Mouse (Mus musculus) lung, postnatal 36 days (tissue): Measurements from ENCODE around the gene 4930578G10Rik.
"Not testable (repeated sequence)": the region's sequence is repeated elsewhere in the genome, so short reads cannot be mapped to it uniquely, and the experiment has no call there.

Source experiments
- DNase-seq: peaks from one replicate; pipeline ENCODE4 v3.0.0; 2022; ENCODE audit warnings: mixed read lengths

4930578G10Rik gene

DNA sequence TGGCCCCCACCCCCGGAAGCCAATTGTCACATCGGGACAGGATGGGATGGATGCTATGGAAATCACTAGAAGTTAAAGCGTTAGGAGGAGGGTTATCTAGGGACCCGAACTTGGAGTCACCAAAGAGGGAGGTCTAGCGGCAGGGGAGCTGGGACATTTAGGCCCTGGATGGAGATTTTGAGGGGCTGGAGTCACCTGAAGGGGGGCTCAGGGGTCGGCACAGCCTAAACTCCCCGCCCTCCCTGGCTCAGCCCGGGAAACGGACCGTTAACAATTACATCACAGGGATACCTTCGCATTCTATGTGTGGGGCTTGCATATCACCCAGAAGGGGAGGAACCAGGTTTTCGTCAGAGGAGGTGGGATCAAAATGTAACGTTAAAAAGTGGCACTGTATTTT is at the start of gene 4930578G10Rik:
Gene 4930578G10Rik (plus strand): TSS at position 301 of the 400 bp plus-strand sequence.
- not testable (repeated sequence) for DNase-seq

DNA sequence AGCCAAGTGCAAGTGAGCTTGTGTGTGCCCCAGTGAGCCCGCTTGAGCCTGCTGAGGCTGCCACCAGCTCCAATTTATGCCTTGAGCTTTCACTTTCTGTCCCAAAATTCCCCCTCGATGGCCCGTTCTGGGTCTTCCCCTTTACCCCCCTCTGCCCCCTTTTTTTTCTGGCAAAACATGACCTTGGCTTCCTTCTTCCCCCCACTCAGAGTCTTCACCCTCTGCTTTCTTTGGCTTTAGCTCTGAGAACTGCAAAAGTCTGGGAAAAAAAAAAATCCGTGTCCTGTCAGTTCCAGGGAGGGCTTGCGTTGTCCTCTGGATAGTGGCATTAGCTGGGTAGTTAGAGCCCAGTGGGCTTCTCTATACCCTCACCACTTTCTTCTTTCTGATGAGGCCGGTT is 21.1 kb downstream of the 4930578G10Rik start, which contains the start of gene Ccl19:
Gene Ccl19 (minus strand): TSS at position 101 of the 400 bp plus-strand sequence.
- not testable (repeated sequence) for DNase-seq

DNA sequence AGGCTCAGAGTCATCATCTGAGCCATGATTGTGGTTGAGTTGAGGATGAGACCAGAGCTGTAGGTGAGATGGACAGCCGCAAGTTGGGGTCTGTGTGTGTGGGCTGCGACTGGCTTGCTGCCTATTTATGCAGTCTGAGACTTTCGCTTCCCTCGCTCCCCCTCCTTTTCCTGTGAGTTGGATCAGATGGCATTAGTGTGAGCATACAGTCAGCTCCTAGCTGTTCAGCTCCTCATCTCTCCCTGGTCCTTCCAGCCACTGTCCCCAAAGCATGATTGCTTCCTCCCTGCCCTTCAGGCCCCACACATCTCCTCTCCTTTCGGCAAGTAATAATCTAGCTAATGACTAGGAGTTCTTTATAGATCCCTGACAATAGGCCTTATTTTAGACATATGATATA is 38.5 kb downstream of the 4930578G10Rik start, which contains the start of gene Ccl21a:
Gene Ccl21a (minus strand): TSS at position 101 of the 400 bp plus-strand sequence.
- DNase-seq: not testable (repeated sequence)

- DNase-seq: not testable (repeated sequence)
Observed at GRCm38 (mm10) chr4:42853788-42854187, 118.4 kb downstream of the 4930578G10Rik start, which contains the start of gene Fam205a1. Gene Fam205a1 (minus strand): TSS chr4:42853888.

DNA sequence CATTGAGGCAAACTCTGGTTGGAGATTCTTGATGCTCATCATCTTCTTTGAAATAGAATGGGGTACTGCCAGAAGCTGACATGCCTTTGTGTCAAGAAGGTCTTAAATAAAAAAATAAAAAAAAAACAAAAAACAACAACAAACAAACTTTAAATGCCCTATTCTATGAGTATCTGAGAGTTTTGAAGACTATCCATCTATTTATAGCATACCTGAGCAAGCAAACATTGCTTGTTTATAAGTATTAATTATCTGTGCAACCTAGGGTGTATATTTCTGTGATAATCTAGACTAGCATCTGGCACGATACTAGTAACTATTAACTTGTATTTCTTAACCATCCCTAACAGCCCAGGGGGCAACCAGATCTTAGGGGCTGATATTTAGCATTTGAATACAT is 121.3 kb downstream of the 4930578G10Rik start, which contains the start of gene Gm12394:
Gene Gm12394 (minus strand): TSS at position 101 of the 400 bp plus-strand sequence.
- not testable (repeated sequence) for DNase-seq

DNA sequence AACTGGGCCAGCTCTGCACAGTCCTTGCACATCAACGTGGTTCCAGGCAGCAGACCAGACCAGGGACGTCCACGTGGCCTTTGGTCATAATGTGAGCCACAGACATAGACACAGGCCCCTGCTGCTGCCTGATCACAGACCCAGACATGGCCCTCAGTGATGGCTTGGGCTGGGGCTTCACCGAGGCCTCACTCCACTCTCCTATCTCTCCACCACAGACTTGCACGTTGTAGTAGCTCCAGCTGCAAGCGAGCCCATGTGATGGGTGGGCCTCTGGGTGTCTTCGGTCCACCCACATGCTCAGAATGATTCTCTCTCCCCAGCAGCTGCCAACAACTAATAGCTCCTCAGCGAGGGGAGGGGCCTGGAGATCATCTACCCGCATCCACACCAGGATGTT is 125.1 kb downstream of the 4930578G10Rik start:
- DNase-seq: not testable (repeated sequence)

- not testable (repeated sequence) for DNase-seq
Observed at GRCm38 (mm10) chr4:42863487-42863886, 128.1 kb downstream of the 4930578G10Rik start.

DNA sequence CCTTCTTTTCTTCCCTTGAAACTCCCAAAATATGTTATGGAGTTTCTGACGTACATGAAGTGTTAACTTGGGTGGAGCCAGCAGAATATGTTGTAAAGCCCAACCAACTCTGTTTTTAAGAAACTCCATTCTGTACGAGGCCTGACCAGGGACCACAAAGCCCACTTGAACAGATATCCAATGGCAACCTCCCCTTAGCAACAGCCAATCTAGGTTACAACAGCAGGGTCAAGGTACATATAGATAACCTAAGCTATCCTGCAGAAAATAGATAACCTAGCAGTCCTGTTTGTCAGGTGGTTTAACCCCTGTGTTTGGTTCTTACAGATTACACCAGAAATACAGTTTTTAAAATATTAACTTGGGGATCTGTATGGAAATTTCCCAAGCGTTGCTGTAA is 132.0 kb downstream of the 4930578G10Rik start:
- DNase-seq: no peak

DNA sequence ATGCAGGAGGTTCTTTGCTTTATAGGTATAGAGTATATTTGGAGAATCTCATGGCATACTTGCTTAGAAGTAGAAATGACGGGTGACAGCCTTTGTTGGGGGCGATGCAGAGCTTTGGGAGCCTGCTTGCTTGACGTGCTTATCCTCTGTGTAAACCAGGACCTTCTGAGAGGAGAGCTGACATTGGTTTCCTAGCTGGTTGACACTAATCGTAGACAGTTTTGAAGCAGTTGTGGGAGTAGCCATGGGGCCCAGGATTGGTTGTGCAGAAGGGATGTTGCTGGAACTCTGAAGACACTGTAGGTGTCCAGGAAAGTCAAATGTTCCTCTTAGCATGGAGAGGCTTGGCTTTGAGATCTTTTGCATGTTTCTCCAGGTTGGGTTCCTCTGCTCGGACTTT is 132.8 kb downstream of the 4930578G10Rik start:
- DNase-seq: no peak

GRCm38 (mm10) chr4:42870748-42871147 is 135.4 kb downstream of the 4930578G10Rik start:
- peak; percentile 26 for DNase-seq

DNA sequence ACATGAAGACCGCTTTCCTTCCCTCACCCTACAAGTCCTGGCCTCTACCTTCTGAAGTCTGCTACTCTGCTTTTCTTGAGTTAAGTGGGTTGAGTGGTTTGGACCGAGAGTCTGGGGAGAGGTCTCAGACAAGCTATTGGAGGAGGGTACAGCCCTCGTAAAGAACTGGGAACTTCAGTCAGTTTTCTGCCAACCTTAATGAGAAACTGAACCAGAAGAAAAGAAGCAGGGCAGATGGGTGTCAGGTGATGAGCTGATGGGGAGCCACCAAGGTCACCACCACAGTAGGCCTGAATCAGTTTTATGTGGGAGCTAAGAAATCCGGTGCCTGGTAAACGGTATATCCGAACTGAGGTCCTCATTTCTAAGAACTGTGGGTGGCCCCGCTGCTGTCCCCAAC is 136.8 kb downstream of the 4930578G10Rik start:
- DNase-seq: no peak

DNA sequence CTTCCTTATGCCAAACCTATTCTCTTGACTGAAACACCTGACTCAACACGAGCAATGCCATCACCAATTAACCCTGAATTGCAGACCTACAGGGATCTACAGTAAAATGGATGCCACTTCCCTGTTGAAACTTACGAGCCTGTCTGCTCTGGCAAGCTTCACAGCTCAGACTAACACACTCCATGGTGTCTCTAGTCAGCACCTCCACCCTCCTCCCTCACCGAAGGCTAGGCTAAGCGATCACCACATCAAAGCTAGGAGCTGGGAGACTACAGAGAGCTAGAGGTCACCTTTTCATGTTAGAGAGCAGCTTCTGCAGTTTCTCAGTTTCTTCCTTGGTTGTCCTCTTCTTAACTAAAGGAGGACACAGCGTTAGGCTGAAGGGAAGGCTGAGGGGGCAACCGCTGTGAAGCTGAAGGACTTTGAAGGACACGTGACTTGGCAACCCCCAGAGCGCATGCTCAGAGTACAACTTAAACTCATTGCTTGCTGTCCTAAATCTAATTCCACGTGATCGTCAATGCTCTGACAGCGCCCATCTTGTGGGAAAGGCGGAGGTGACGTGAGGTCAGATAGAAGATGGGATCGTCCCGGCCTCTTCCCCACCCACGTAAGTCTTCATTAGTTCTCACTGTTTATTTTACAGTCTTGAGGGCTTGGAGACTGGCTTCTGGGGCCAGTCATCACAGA is 137.5 kb downstream of the 4930578G10Rik start:
- DNase-seq: no peak

DNA sequence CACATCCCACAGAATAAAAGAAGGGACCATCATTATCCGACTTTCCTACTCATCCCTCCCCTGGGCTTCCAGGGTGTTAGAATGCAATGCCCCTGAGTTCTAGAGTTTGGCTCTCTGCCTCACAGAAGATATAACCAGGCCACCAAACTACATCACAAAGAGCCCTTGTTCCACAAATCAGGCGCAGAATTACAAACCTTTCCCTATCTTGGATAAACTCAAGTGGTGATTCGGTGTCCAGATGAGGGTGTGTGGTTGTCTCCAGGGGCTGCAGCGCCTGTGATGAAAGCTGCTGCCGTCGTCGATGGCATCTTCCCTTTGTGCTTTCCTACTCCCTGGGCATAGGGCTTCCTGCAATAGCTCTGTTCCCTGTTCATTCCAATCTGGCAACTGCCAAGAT is 138.8 kb downstream of the 4930578G10Rik start, which contains the start of gene Fam205c:
Gene Fam205c (minus strand): TSS at position 101 of the 400 bp plus-strand sequence.
- DNase-seq: no peak

GRCm38 (mm10) chr4:42876586-42877291 is 141.4 kb downstream of the 4930578G10Rik start:
- peak; percentile 71 for DNase-seq

DNA sequence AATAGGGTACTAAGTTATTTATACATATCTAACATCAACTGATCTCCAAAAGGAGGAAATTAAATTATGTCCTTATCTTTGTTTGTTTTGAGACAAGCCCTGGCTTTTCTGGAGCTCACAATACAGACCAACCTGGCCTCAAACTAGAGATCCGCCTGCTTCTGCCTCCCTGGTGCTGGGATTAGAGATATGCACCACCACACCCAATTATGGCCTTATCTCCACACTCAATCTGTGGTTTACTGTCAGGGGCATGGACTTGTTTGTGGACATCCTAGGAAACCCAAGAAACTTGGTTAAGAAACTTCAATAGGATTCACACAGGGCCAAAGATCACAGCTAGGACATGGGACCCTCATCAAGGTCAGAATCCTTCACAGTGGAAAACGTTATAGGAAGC is 142.3 kb downstream of the 4930578G10Rik start:
- no peak for DNase-seq

GRCm38 (mm10) chr4:42879829-42880676 is 144.7 kb downstream of the 4930578G10Rik start:
- no peak for DNase-seq

- no peak for DNase-seq
Observed at GRCm38 (mm10) chr4:42880677-42880948, 145.3 kb downstream of the 4930578G10Rik start.

GRCm38 (mm10) chr4:42886926-42887325 is 151.6 kb downstream of the 4930578G10Rik start:
- DNase-seq: no peak

DNA sequence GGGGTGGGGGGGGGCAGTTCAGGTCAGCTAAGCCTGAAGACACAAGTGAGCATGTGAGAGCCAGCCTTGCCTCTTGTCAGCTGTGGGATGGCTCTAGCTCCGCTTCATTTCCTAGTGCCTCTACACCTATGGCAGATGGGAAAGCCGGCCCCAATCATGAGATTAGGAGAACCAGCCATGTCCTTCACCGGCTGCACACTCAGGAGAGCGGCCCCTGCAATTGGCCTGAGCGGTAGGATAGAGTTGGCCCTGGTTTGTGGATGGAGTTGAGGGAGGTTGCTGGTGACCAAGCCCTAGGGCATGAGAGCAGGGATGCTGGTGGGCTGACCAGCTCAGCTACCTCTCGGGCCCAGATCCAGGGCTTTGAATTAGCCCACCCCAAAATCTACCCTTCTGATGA is 153.5 kb downstream of the 4930578G10Rik start:
- DNase-seq: no peak

DNA sequence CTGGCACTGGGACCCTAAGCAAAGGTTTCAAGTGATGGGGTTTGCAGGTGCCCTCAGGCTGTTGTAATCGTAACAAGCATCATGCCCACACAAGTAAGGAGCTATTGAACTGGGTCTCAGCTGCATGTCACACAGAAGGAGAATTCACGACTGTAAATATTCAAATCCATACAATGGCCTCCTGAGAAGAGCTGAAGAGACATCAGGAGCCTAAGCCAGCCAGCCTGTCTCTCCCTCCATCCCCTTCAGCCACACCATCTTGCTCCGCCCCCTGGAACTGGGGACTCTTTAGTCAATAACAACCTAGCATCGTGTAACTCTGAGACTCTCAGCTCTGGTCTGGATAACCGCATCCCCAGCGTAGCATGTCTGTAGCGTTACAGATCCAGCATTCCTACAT is 155.8 kb downstream of the 4930578G10Rik start:
- DNase-seq: no peak

GRCm38 (mm10) chr4:42895118-42895517 is 159.8 kb downstream of the 4930578G10Rik start:
- DNase-seq: no peak
